20 mouse cellular contexts compared by ENCODE assay signal in genomic region chr16:92442946-92443345, GRCm38 (mm10). TPM values are rescaled to one million over a fixed set of nuclear protein-coding genes. Genes with fewer than 3 reads are reported as not detected.
DNase-seq lines count a peak whose midpoint lies in the region; ATAC-seq and TF ChIP-seq lines count a peak whose summit lies in the region.
"Had no signal": no experiment of that assay in that cellular context is flagged by ENCODE, and none has a peak within 500 bp of the region (broad histone marks: within the 10 kb centered on the region; RNA-seq: fewer than 3 reads in every experiment).

No protein-coding gene starts in this region.

- TF ChIP-seq EP300 in MEL (IDR thresholded peaks at IDR 0.05; ENCODE audit: low read depth in 1 of 2, low read length in 2 of 2): no peak

- no peak for TF ChIP-seq CTCF in MEL (IDR thresholded peaks at IDR 0.05 in 2 of 3, conservative IDR thresholded peaks at IDR 0.05 in 1 of 3; ENCODE audit: control insufficient read depth in 1 of 3, insufficient read depth in 1 of 3, low read depth in 2 of 3, low read length in 3 of 3, poor library complexity in 1 of 3, severe bottlenecking in 1 of 3)

- no peak for TF ChIP-seq RAD21 in MEL (IDR thresholded peaks at IDR 0.05; ENCODE audit: low read depth, low read length)

- H3K36me3 ChIP-seq in heart, embryonic 11.5 days (ENCODE audit: control insufficient read depth, insufficient read depth, low read length): 0 out of 2 replicates have a peak, but pooled peaks cover 3% of the 10 kb centered on the region
- no peaks in the 10 kb centered on the region for H3K36me3 ChIP-seq in kidney, embryonic 15.5 days
- no peaks in the 10 kb centered on the region for H3K36me3 ChIP-seq in kidney, embryonic 14.5 days (ENCODE audit: control insufficient read depth, insufficient read depth, low read length)
- H3K36me3 ChIP-seq in MEL (ENCODE audit: control insufficient read depth in 1 of 2, insufficient read depth in 2 of 2, low read length in 2 of 2): peaks cover 0 to 6% of the 10 kb centered on the region in 2 experiments; a peak in 2 of 4 replicates
- H3K36me3 ChIP-seq in limb, embryonic 15.5 days: no peaks in the 10 kb centered on the region
- H3K36me3 ChIP-seq: embryonic facial prominence, embryonic 15.5 days; forebrain, embryonic 10.5 days; midbrain, embryonic 15.5 days had no signal

- no peaks in the 10 kb centered on the region for H3K9me3 ChIP-seq in heart, embryonic 11.5 days (replicated peaks; ENCODE audit: control insufficient read depth, low read length)
- H3K9me3 ChIP-seq in kidney, embryonic 15.5 days (replicated peaks): no peaks in the 10 kb centered on the region
- H3K9me3 ChIP-seq in kidney, embryonic 14.5 days (ENCODE audit: control insufficient read depth, low read length): no peaks in the 10 kb centered on the region
- H3K9me3 ChIP-seq in MEL (replicated peaks; ENCODE audit: insufficient read depth, low read length): no peaks in the 10 kb centered on the region
- no peaks in the 10 kb centered on the region for H3K9me3 ChIP-seq in limb, embryonic 15.5 days
- H3K9me3 ChIP-seq: embryonic facial prominence, embryonic 15.5 days; forebrain, embryonic 10.5 days; megakaryocyte, embryonic 14.5 days; midbrain, embryonic 15.5 days had no signal

- 0 out of 2 replicates have a peak, but pooled peaks have one; percentile 10 for ATAC-seq in heart, embryonic 11.5 days (replicated peaks; ENCODE audit: insufficient number of reproducible peaks, low FRiP score, low TSS enrichment)
- no peak for ATAC-seq in kidney, embryonic 15.5 days (replicated peaks; ENCODE audit: low FRiP score)
- no peak for ATAC-seq in kidney, embryonic 14.5 days (ENCODE audit: low FRiP score, low TSS enrichment)
- no peak; the same call in 1 of the 2 replicates for ATAC-seq in limb, embryonic 15.5 days (ENCODE audit: insufficient number of reproducible peaks, low FRiP score, low TSS enrichment, low read depth)
- ATAC-seq: midbrain, embryonic 15.5 days had no signal

- H3K9ac ChIP-seq in heart, embryonic 11.5 days (ENCODE audit: low read depth, low read length): peak overlapping the region; percentile 58; the same call in 1 of the 2 replicates
- H3K9ac ChIP-seq in kidney, embryonic 15.5 days: no peak overlapping the region
- H3K9ac ChIP-seq in kidney, embryonic 14.5 days (ENCODE audit: low read depth, low read length): no peak overlapping the region
- no peak overlapping the region for H3K9ac ChIP-seq in MEL (ENCODE audit: control insufficient read depth, low read depth, low read length, poor library complexity, severe bottlenecking)
- H3K9ac ChIP-seq in limb, embryonic 15.5 days: no peak overlapping the region
- H3K9ac ChIP-seq: embryonic facial prominence, embryonic 15.5 days; liver, postnatal 0 days; midbrain, embryonic 15.5 days had no signal

- H3K4me1 ChIP-seq in heart, embryonic 11.5 days (ENCODE audit: control insufficient read depth, insufficient read depth, low read length): peaks cover 44% of the 10 kb centered on the region
- H3K4me1 ChIP-seq in kidney, embryonic 15.5 days: peaks cover 29% of the 10 kb centered on the region
- peaks cover 10% of the 10 kb centered on the region for H3K4me1 ChIP-seq in kidney, embryonic 14.5 days (ENCODE audit: control insufficient read depth, insufficient read depth, low read length)
- H3K4me1 ChIP-seq in MEL (ENCODE audit: control insufficient read depth in 1 of 2, insufficient read depth in 2 of 2, low read length in 2 of 2): peaks cover 0 to 14% of the 10 kb centered on the region in 2 experiments; a peak in 2 of 4 replicates
- H3K4me1 ChIP-seq in limb, embryonic 15.5 days: peaks cover 31% of the 10 kb centered on the region

- DNase-seq in heart, postnatal 25 days (ENCODE audit: low spot score): no peak
- DNase-seq in MEL (ENCODE audit: low read depth, low spot score): no peak
- DNase-seq in left cerebral cortex, adult 18-20 months (ENCODE audit: low spot score in 2 of 2): no peak
- DNase-seq: adrenal gland, postnatal 25 days; cerebellum, adult 18-20 months; gastrocnemius, postnatal 14 days; retina, postnatal 1 day; thymus, adult 18-20 months had no signal

- H3K4me3 ChIP-seq in heart, embryonic 11.5 days (ENCODE audit: low read depth, low read length): no peak overlapping the region
- H3K4me3 ChIP-seq in kidney, embryonic 15.5 days (replicated peaks): no peak overlapping the region
- no peak overlapping the region for H3K4me3 ChIP-seq in kidney, embryonic 14.5 days (ENCODE audit: low read length)
- H3K4me3 ChIP-seq in MEL (ENCODE audit: control insufficient read depth in 1 of 2, insufficient read depth in 1 of 2, low read depth in 2 of 2, low read length in 2 of 2): no peak overlapping the region
- no peak overlapping the region for H3K4me3 ChIP-seq in limb, embryonic 15.5 days
- H3K4me3 ChIP-seq: embryonic facial prominence, embryonic 15.5 days; forebrain, embryonic 10.5 days; left cerebral cortex, adult 2 months; midbrain, embryonic 15.5 days had no signal

- WGBS in heart, embryonic 11.5 days (ENCODE audit: insufficient replicate concordance): 77% methylated on average over 4 of the region's 4 CpGs
- 85% methylated on average over 4 of the region's 4 CpGs for WGBS in kidney, embryonic 15.5 days
- WGBS in kidney, embryonic 14.5 days: 90% methylated on average over 4 of the region's 4 CpGs
- 81% methylated on average over 4 of the region's 4 CpGs for WGBS in limb, embryonic 15.5 days

- H3K27me3 ChIP-seq in heart, embryonic 11.5 days (ENCODE audit: control insufficient read depth, insufficient read depth, low read length): no peaks in the 10 kb centered on the region
- no peaks in the 10 kb centered on the region for H3K27me3 ChIP-seq in kidney, embryonic 15.5 days
- no peaks in the 10 kb centered on the region for H3K27me3 ChIP-seq in kidney, embryonic 14.5 days (ENCODE audit: control insufficient read depth, insufficient read depth, low read length)
- H3K27me3 ChIP-seq in MEL (ENCODE audit: control insufficient read depth in 1 of 2, insufficient read depth in 2 of 2, low read length in 2 of 2): no peaks in the 10 kb centered on the region
- no peaks in the 10 kb centered on the region for H3K27me3 ChIP-seq in limb, embryonic 15.5 days
- H3K27me3 ChIP-seq: embryonic facial prominence, embryonic 15.5 days; midbrain, embryonic 15.5 days; Patski had no signal

- H3K79me2 ChIP-seq in MEL (ENCODE audit: control insufficient read depth, insufficient read depth, low read length, poor library complexity): no peaks in the 10 kb centered on the region

- TF ChIP-seq POLR2A in MEL (IDR thresholded peaks at IDR 0.05; ENCODE audit: control insufficient read depth in 1 of 2, insufficient read depth in 1 of 2, low read depth in 1 of 2, low read length in 2 of 2, poor library complexity in 1 of 2): no peak

- intact Hi-C loops in heart, postnatal 25 days (cut with DNase I): no loop called here

- H3K27ac ChIP-seq in heart, embryonic 11.5 days (ENCODE audit: low read depth, low read length): peak overlapping the region; percentile 87
- 0 out of 2 replicates have a peak overlapping the region, but pooled peaks have one; percentile 57 for H3K27ac ChIP-seq in kidney, embryonic 15.5 days
- no peak overlapping the region for H3K27ac ChIP-seq in kidney, embryonic 14.5 days (ENCODE audit: low read depth, low read length)
- H3K27ac ChIP-seq in MEL (ENCODE audit: control insufficient read depth, low read depth, low read length): peak overlapping the region; percentile 35; the same call in 1 of the 2 replicates
- H3K27ac ChIP-seq in limb, embryonic 15.5 days: peak overlapping the region; percentile 76
- H3K27ac ChIP-seq: embryonic facial prominence, embryonic 15.5 days; forebrain, embryonic 10.5 days; left cerebral cortex, adult 2 months; midbrain, embryonic 15.5 days had no signal

- peak overlapping the region; percentile 14; the same call in 1 of the 2 replicates for H3K4me2 ChIP-seq in heart, embryonic 11.5 days
- no peak overlapping the region for H3K4me2 ChIP-seq in kidney, embryonic 15.5 days
- no peak overlapping the region for H3K4me2 ChIP-seq in kidney, embryonic 14.5 days (replicated peaks; ENCODE audit: low read depth, low read length)
- no peak overlapping the region for H3K4me2 ChIP-seq in limb, embryonic 15.5 days
- H3K4me2 ChIP-seq: embryonic facial prominence, embryonic 15.5 days; midbrain, embryonic 15.5 days had no signal

TF ChIP-seq in MEL, 35 proteins besides CTCF, POLR2A, EP300 and RAD21 (continues in another document):
- TF ChIP-seq USF2 (IDR thresholded peaks at IDR 0.05; ENCODE audit: borderline replicate concordance in 1 of 2, insufficient read depth in 1 of 2, low read depth in 1 of 2, low read length in 2 of 2): no peak
- no peak for TF ChIP-seq MAFK (IDR thresholded peaks at IDR 0.05; ENCODE audit: borderline replicate concordance, low read depth, low read length)
- TF ChIP-seq ZKSCAN1 (IDR thresholded peaks at IDR 0.05; ENCODE audit: low read depth, low read length): no peak
- TF ChIP-seq HCFC1 (IDR thresholded peaks at IDR 0.05; ENCODE audit: low read depth, low read length): no peak
- no peak for TF ChIP-seq UBTF (IDR thresholded peaks at IDR 0.05; ENCODE audit: borderline replicate concordance, insufficient read depth, low read depth, low read length)
- TF ChIP-seq NELFE (IDR thresholded peaks at IDR 0.05; ENCODE audit: low read depth, low read length): no peak
- no peak for TF ChIP-seq MYC (IDR thresholded peaks at IDR 0.05; ENCODE audit: low read depth, low read length)

RNA-seq across cellular contexts. Expression of gene Rcan1, which starts 27.7 kb away (rescaled TPM):
- polyA plus RNA-seq in heart, embryonic 11.5 days (2014; fragmentation: Nextera tagmentation; extraction: Ambion mirVana): 103 and 150 TPM in 2 replicates
- total RNA-seq in heart, postnatal 25 days (2021): 10 to 100 TPM; 48.8 to 97.8 TPM
- 26.5 and 27.0 TPM in 2 replicates for polyA plus RNA-seq in kidney, embryonic 15.5 days (2015; fragmentation: Nextera tagmentation; extraction: Ambion mirVana)
- polyA plus RNA-seq in kidney, embryonic 14.5 days (2014; fragmentation: Nextera tagmentation; extraction: Ambion mirVana): 14.7 and 23.0 TPM in 2 replicates
- 7.5 and 9.5 TPM in 2 replicates for total RNA-seq in MEL (2012; rRNA removed)
- 10 to 100 TPM in 1 of 2 experiments, not detected in 1; 14.6 TPM for polyA plus RNA-seq in MEL (2012; ENCODE audit: insufficient read depth in 1 of 2, insufficient read length in 2 of 2, low read depth in 1 of 2, low replicate concordance in 2 of 2, missing spikeins in 1 of 2)
- 39.9 and 41.2 TPM in 2 replicates for polyA plus RNA-seq in limb, embryonic 15.5 days (2015; fragmentation: Nextera tagmentation; extraction: Ambion mirVana)
- total RNA-seq in left cerebral cortex, adult 18-20 months (2021): 10 to 100 TPM; 59.2 to 69.2 TPM

RNA-seq across cellular contexts. Expression of gene Clic6, which starts 42.6 kb away (rescaled TPM):
- 0.54 and 0.59 TPM in 2 replicates for polyA plus RNA-seq in heart, embryonic 11.5 days (2014; fragmentation: Nextera tagmentation; extraction: Ambion mirVana)
- total RNA-seq in heart, postnatal 25 days (2021): under 1 TPM; 0.11 to 0.21 TPM
- 7.5 and 8.0 TPM in 2 replicates for polyA plus RNA-seq in kidney, embryonic 15.5 days (2015; fragmentation: Nextera tagmentation; extraction: Ambion mirVana)
- polyA plus RNA-seq in kidney, embryonic 14.5 days (2014; fragmentation: Nextera tagmentation; extraction: Ambion mirVana): 2.0 and 3.8 TPM in 2 replicates
- not detected in 2 replicates for total RNA-seq in MEL (2012; rRNA removed)
- not detected for polyA plus RNA-seq in MEL (2012; ENCODE audit: insufficient read depth in 1 of 2, insufficient read length in 2 of 2, low read depth in 1 of 2, low replicate concordance in 2 of 2, missing spikeins in 1 of 2)
- polyA plus RNA-seq in limb, embryonic 15.5 days (2015; fragmentation: Nextera tagmentation; extraction: Ambion mirVana): 1.1 and 1.4 TPM in 2 replicates
- 1 to 10 TPM in 1 of 2 experiments, under 1 TPM in 1; 0.98 to 1.7 TPM for total RNA-seq in left cerebral cortex, adult 18-20 months (2021)
- total RNA-seq: adrenal gland, postnatal 25 days; neutrophil, adult 5-6 weeks had no signal
